Mouse (Mus musculus): ENCODE results near the gene Rabggta. TPM values are rescaled to one million over a fixed set of nuclear protein-coding genes. Genes with fewer than 3 reads are reported as not detected.

Gene Rabggta
- polyA plus RNA-seq, 1 experiment from 2014 or later, result 21.2 TPM

GRCm38 (mm10) chr14:55720666-55721065, 1.4 kb downstream of the Rabggta start:
- no peak for ATAC-seq
- peaks cover 28% of the 10 kb centered on the region for H3K4me1 ChIP-seq (ENCODE audit: insufficient read depth)
- WGBS (ENCODE audit: insufficient replicate concordance), result 88% methylated on average over 12 of the region's 12 CpGs

GRCm38 (mm10) chr14:55719737-55720136, 2.3 kb downstream of the Rabggta start:
- Histone ChIP-seq H3K9ac (replicated peaks) (no peak overlapping the region), H3K27me3 (ENCODE audit: insufficient read depth, low read length) (no peaks in the 10 kb centered on the region), H3K4me2 (ENCODE audit: low read depth, low read length) (no peak overlapping the region), H3K36me3 (replicated peaks; ENCODE audit: insufficient read depth, low read length) (peaks cover 19% of the 10 kb centered on the region), H3K9me3 (ENCODE audit: low read length) (no peaks in the 10 kb centered on the region), H3K4me3 (ENCODE audit: low read depth, low read length) (no peak overlapping the region), H3K27ac (ENCODE audit: low read depth) (no peak overlapping the region), H3K4me1 (ENCODE audit: insufficient read depth) (peaks cover 22% of the 10 kb centered on the region)
- WGBS (ENCODE audit: insufficient replicate concordance), result 78% methylated on average over 6 of the region's 6 CpGs
- ATAC-seq, result no peak
- no peak for DNase-seq
- TF ChIP-seq EP300 (IDR thresholded peaks at IDR 0.05; ENCODE audit: low read depth) (no peak), CTCF (IDR thresholded peaks at IDR 0.05; ENCODE audit: low read depth) (no peak)

More at GRCm38 (mm10) chr14:55720666-55721065, 1.4 kb downstream of the Rabggta start:
- Histone ChIP-seq H3K9me3 (ENCODE audit: low read length) (no peaks in the 10 kb centered on the region), H3K27ac (ENCODE audit: low read depth) (peak overlapping the region; percentile 56), H3K4me2 (ENCODE audit: low read depth, low read length) (peak overlapping the region; percentile 84), H3K9ac (replicated peaks) (no peak overlapping the region), H3K4me3 (ENCODE audit: low read depth, low read length) (no peak overlapping the region), H3K36me3 (replicated peaks; ENCODE audit: insufficient read depth, low read length) (peaks cover 19% of the 10 kb centered on the region), H3K27me3 (ENCODE audit: insufficient read depth, low read length) (no peaks in the 10 kb centered on the region)
- no peak for TF ChIP-seq EP300 (IDR thresholded peaks at IDR 0.05; ENCODE audit: low read depth)
- TF ChIP-seq CTCF (IDR thresholded peaks at IDR 0.05; ENCODE audit: low read depth), result no peak
- no peak for DNase-seq

GRCm38 (mm10) chr14:55716884-55717283, 5.2 kb downstream of the Rabggta start:
- Histone ChIP-seq H3K4me3 (ENCODE audit: low read depth, low read length) (no peak overlapping the region), H3K36me3 (replicated peaks; ENCODE audit: insufficient read depth, low read length) (peaks cover 19% of the 10 kb centered on the region), H3K27me3 (ENCODE audit: insufficient read depth, low read length) (0 out of 2 replicates have a peak, but pooled peaks cover 3% of the 10 kb centered on the region), H3K4me2 (ENCODE audit: low read depth, low read length) (no peak overlapping the region), H3K4me1 (ENCODE audit: insufficient read depth) (peaks cover 29% of the 10 kb centered on the region), H3K9ac (replicated peaks) (no peak overlapping the region), H3K27ac (ENCODE audit: low read depth) (no peak overlapping the region), H3K9me3 (ENCODE audit: low read length) (no peaks in the 10 kb centered on the region)
- ATAC-seq (no peak), DNase-seq (no peak)
- TF ChIP-seq EP300 (IDR thresholded peaks at IDR 0.05; ENCODE audit: low read depth) (no peak), CTCF (IDR thresholded peaks at IDR 0.05; ENCODE audit: low read depth) (no peak)
- WGBS (ENCODE audit: insufficient replicate concordance), result 83% methylated on average over 8 of the region's 8 CpGs

- H3K36me3 ChIP-seq (replicated peaks; ENCODE audit: insufficient read depth, low read length), result peaks cover 19% of the 10 kb centered on the region
- 0 out of 2 replicates have a peak, but pooled peaks cover 3% of the 10 kb centered on the region for H3K27me3 ChIP-seq (ENCODE audit: insufficient read depth, low read length)
- H3K9ac ChIP-seq (replicated peaks), result no peak overlapping the region
- no peak for ATAC-seq
- TF ChIP-seq EP300 (IDR thresholded peaks at IDR 0.05; ENCODE audit: low read depth) (no peak), CTCF (IDR thresholded peaks at IDR 0.05; ENCODE audit: low read depth) (no peak)
- H3K9me3 ChIP-seq (ENCODE audit: low read length), result no peaks in the 10 kb centered on the region
- 91% methylated on average over 6 of the region's 6 CpGs for WGBS (ENCODE audit: insufficient replicate concordance)
- no peak overlapping the region for H3K4me3 ChIP-seq (ENCODE audit: low read depth, low read length)
- no peak for DNase-seq
- no peak overlapping the region for H3K4me2 ChIP-seq (ENCODE audit: low read depth, low read length)
- no peak overlapping the region for H3K27ac ChIP-seq (ENCODE audit: low read depth)
- H3K4me1 ChIP-seq (ENCODE audit: insufficient read depth), result peaks cover 29% of the 10 kb centered on the region
Measured at GRCm38 (mm10) chr14:55716271-55716670, 5.8 kb downstream of the Rabggta start.

- H3K27me3 ChIP-seq (ENCODE audit: insufficient read depth, low read length), result 0 out of 2 replicates have a peak, but pooled peaks cover 3% of the 10 kb centered on the region
- H3K27ac ChIP-seq (ENCODE audit: low read depth), result no peak overlapping the region
- no peak overlapping the region for H3K4me2 ChIP-seq (ENCODE audit: low read depth, low read length)
- H3K9me3 ChIP-seq (ENCODE audit: low read length), result no peaks in the 10 kb centered on the region
- no peak overlapping the region for H3K4me3 ChIP-seq (ENCODE audit: low read depth, low read length)
- ATAC-seq (peak; percentile 58), DNase-seq (no peak)
- peaks cover 15% of the 10 kb centered on the region for H3K36me3 ChIP-seq (replicated peaks; ENCODE audit: insufficient read depth, low read length)
- peaks cover 28% of the 10 kb centered on the region for H3K4me1 ChIP-seq (ENCODE audit: insufficient read depth)
- WGBS (ENCODE audit: insufficient replicate concordance), result 27% methylated on average over 6 of the region's 6 CpGs
- TF ChIP-seq CTCF (IDR thresholded peaks at IDR 0.05; ENCODE audit: low read depth), result no peak
- H3K9ac ChIP-seq (replicated peaks), result no peak overlapping the region
Measured at GRCm38 (mm10) chr14:55714893-55715292, 7.2 kb downstream of the Rabggta start.

GRCm38 (mm10) chr14:55713729-55714122, 8.3 kb downstream of the Rabggta start, which contains the start of gene Tgm1:
Tgm1 (minus strand) TSS chr14:55713926.
- no peaks in the 10 kb centered on the region for H3K9me3 ChIP-seq (ENCODE audit: low read length)
- TF ChIP-seq EP300 (IDR thresholded peaks at IDR 0.05; ENCODE audit: low read depth), result no peak
- TF ChIP-seq CTCF (IDR thresholded peaks at IDR 0.05; ENCODE audit: low read depth), result no peak
- peak within 1 kb of the TSS; percentile 57 for H3K27ac ChIP-seq (ENCODE audit: low read depth)
- peak within 1 kb of the TSS; percentile 50 for H3K9ac ChIP-seq (replicated peaks)
- peaks cover 28% of the 10 kb centered on the region for H3K4me1 ChIP-seq (ENCODE audit: insufficient read depth)
- H3K4me2 ChIP-seq (ENCODE audit: low read depth, low read length), result peak within 1 kb of the TSS; percentile 73
- DNase-seq, result no peak
- 23% methylated on average over 4 of the region's 4 CpGs for WGBS (ENCODE audit: insufficient replicate concordance)
- peak; percentile 10 for ATAC-seq
- H3K36me3 ChIP-seq (replicated peaks; ENCODE audit: insufficient read depth, low read length), result peaks cover 13% of the 10 kb centered on the region
- peak within 1 kb of the TSS; percentile 47 for H3K4me3 ChIP-seq (ENCODE audit: low read depth, low read length)
- H3K27me3 ChIP-seq (ENCODE audit: insufficient read depth, low read length), result 0 out of 2 replicates have a peak, but pooled peaks cover 3% of the 10 kb centered on the region

Data from liver, postnatal 0 days (tissue).